Mouse (Mus musculus) stomach, embryonic 14.5 days (tissue): ENCODE measurements at regions not wholly inside any gene's neighbourhood (a gene's known extent, or its start where the extent isn't known, plus 50 kb on each side); places are given as distances from the start of the nearest gene placed in this dataset.

ENCODE experiments used
- ATAC-seq: fragments of 200-750 bp; cut with Nextera tagmentation; 2 replicates; pipeline ENCODE4 v1.8.0; 2017; ENCODE audit warnings: low read depth, moderate TSS enrichment; ENCODE audit not compliant: insufficient number of reproducible peaks, insufficient read depth, low FRiP score
- H3K27ac ChIP-seq: fragments of 300-500 bp; sonication (generic); 2 replicates; pipeline ENCODE4 v1.5.1; 2014; ENCODE audit warnings: mild to moderate bottlenecking, low read length, moderate library complexity, mixed read lengths
- H3K27me3 ChIP-seq: fragments of 300-500 bp; sonication (generic); 2 replicates; pipeline ENCODE4 v1.6.1; 2014; ENCODE audit warnings: low read length, control low read depth, mixed read lengths; ENCODE audit not compliant: control insufficient read depth, insufficient read depth
- H3K36me3 ChIP-seq: fragments of 300-500 bp; sonication (generic); 2 replicates; pipeline ENCODE4 v1.6.1; 2014; ENCODE audit warnings: mild to moderate bottlenecking, control low read depth, low read length, moderate library complexity, mixed read lengths; ENCODE audit not compliant: control insufficient read depth, insufficient read depth
- H3K4me1 ChIP-seq: fragments of 300-500 bp; sonication (generic); 2 replicates; pipeline ENCODE4 v1.6.1; 2014; ENCODE audit warnings: low read length, control low read depth, mixed read lengths; ENCODE audit not compliant: control insufficient read depth, insufficient read depth
- H3K4me2 ChIP-seq: fragments of 300-500 bp; sonication (generic); replicated peaks from 2 replicates; pipeline ENCODE4 v1.6.1; 2014; ENCODE audit warnings: low read depth, low read length, control low read depth
- H3K4me3 ChIP-seq: fragments of 300-500 bp; sonication (generic); 2 replicates; pipeline ENCODE4 v1.5.1; 2014; ENCODE audit warnings: low read depth, low read length, control low read depth
- H3K9ac ChIP-seq: fragments of 300-500 bp; sonication (generic); replicated peaks from 2 replicates; pipeline ENCODE4 v1.6.1; 2014; ENCODE audit warnings: low read depth, mild to moderate bottlenecking, control low read depth, low read length, moderate library complexity, mixed read lengths
- H3K9me3 ChIP-seq: fragments of 300-500 bp; sonication (generic); 2 replicates; pipeline ENCODE4 v1.6.1; 2016; ENCODE audit warnings: low read depth, low read length, control low read depth; ENCODE audit not compliant: control insufficient read depth
- WGBS: fragments of 180-500 bp; shearing (Covaris S2); extraction: QIAGEN DNeasy Blood & Tissue Kit; methylation state at CpG from one replicate; pipeline ENCODE4 v1.1.7; 2014; 5-methylcytosine and 5-hydroxymethylcytosine counted together

- Histone ChIP-seq H3K9me3 (no peaks in the 10 kb centered on the region), H3K4me3 (no peak overlapping the region), H3K36me3 (no peaks in the 10 kb centered on the region), H3K27ac (no peak overlapping the region), H3K27me3 (no peaks in the 10 kb centered on the region), H3K4me2 (no peak overlapping the region), H3K9ac (no peak overlapping the region), H3K4me1 (no peaks in the 10 kb centered on the region)
- no peak for ATAC-seq
- 72% methylated on average over 6 of the region's 6 CpGs for WGBS
These were observed 202.2 kb downstream of the Trim29 start for GRCm38 (mm10) chr9:43512806-43513205.

GRCm38 (mm10) chr9:43514731-43515458 lies 204.2 kb downstream of the Trim29 start:
- no peaks in the 10 kb centered on the region for H3K9me3 ChIP-seq
- H3K9ac ChIP-seq: no peak overlapping the region
- H3K27me3 ChIP-seq: no peaks in the 10 kb centered on the region
- no peak overlapping the region for H3K27ac ChIP-seq
- H3K4me1 ChIP-seq: no peaks in the 10 kb centered on the region
- H3K4me2 ChIP-seq: no peak overlapping the region
- H3K4me3 ChIP-seq: no peak overlapping the region
- WGBS: 75% methylated on average over 16 of the region's 16 CpGs
- ATAC-seq: no peak
- no peaks in the 10 kb centered on the region for H3K36me3 ChIP-seq

- ATAC-seq: no peak
- Histone ChIP-seq H3K4me3 (no peak overlapping the region), H3K4me2 (no peak overlapping the region), H3K27ac (no peak overlapping the region), H3K4me1 (no peaks in the 10 kb centered on the region), H3K27me3 (no peaks in the 10 kb centered on the region), H3K9ac (no peak overlapping the region), H3K9me3 (no peaks in the 10 kb centered on the region), H3K36me3 (no peaks in the 10 kb centered on the region)
- WGBS: 85% methylated on average over 3 of the region's 3 CpGs
These were observed 210.3 kb downstream of the Trim29 start for GRCm38 (mm10) chr9:43520931-43521330.

- WGBS: 65% methylated on average over 4 of the region's 4 CpGs
- H3K27ac ChIP-seq: no peak overlapping the region
- H3K4me1 ChIP-seq: no peaks in the 10 kb centered on the region
- no peak overlapping the region for H3K4me3 ChIP-seq
- no peak overlapping the region for H3K4me2 ChIP-seq
- H3K9me3 ChIP-seq: no peaks in the 10 kb centered on the region
- no peaks in the 10 kb centered on the region for H3K36me3 ChIP-seq
- H3K9ac ChIP-seq: no peak overlapping the region
- H3K27me3 ChIP-seq: no peaks in the 10 kb centered on the region
- no peak for ATAC-seq
These were observed 214.4 kb downstream of the Trim29 start for GRCm38 (mm10) chr9:43524947-43525565.

GRCm38 (mm10) chr9:43532187-43532586 lies 211.6 kb upstream of the Nectin1 start:
- Histone ChIP-seq H3K4me3 (no peak overlapping the region), H3K27ac (no peak overlapping the region), H3K4me1 (no peaks in the 10 kb centered on the region), H3K9me3 (no peaks in the 10 kb centered on the region), H3K4me2 (no peak overlapping the region), H3K27me3 (no peaks in the 10 kb centered on the region), H3K9ac (no peak overlapping the region), H3K36me3 (no peaks in the 10 kb centered on the region)
- ATAC-seq: no peak
- 67% methylated on average over 2 of the region's 2 CpGs for WGBS

- no peaks in the 10 kb centered on the region for H3K9me3 ChIP-seq
- 83% methylated on average over 7 of the region's 7 CpGs for WGBS
- no peak overlapping the region for H3K27ac ChIP-seq
- no peaks in the 10 kb centered on the region for H3K36me3 ChIP-seq
- H3K9ac ChIP-seq: no peak overlapping the region
- no peak overlapping the region for H3K4me3 ChIP-seq
- H3K4me1 ChIP-seq: no peaks in the 10 kb centered on the region
- H3K27me3 ChIP-seq: no peaks in the 10 kb centered on the region
- no peak for ATAC-seq
- no peak overlapping the region for H3K4me2 ChIP-seq
These were observed 207.8 kb upstream of the Nectin1 start for GRCm38 (mm10) chr9:43535967-43536366.

- H3K27ac ChIP-seq: no peak overlapping the region
- H3K27me3 ChIP-seq: no peaks in the 10 kb centered on the region
- no peaks in the 10 kb centered on the region for H3K36me3 ChIP-seq
- H3K4me3 ChIP-seq: no peak overlapping the region
- H3K9me3 ChIP-seq: no peaks in the 10 kb centered on the region
- 87% methylated on average over 11 of the region's 11 CpGs for WGBS
- H3K9ac ChIP-seq: no peak overlapping the region
- H3K4me2 ChIP-seq: no peak overlapping the region
- no peak for ATAC-seq
- no peaks in the 10 kb centered on the region for H3K4me1 ChIP-seq
These were observed 206.7 kb upstream of the Nectin1 start for GRCm38 (mm10) chr9:43537121-43537520.

GRCm38 (mm10) chr9:43540131-43540530 lies 203.7 kb upstream of the Nectin1 start:
- H3K4me1 ChIP-seq: no peaks in the 10 kb centered on the region
- H3K4me3 ChIP-seq: no peak overlapping the region
- H3K27ac ChIP-seq: no peak overlapping the region
- no peak for ATAC-seq
- no peak overlapping the region for H3K9ac ChIP-seq
- H3K4me2 ChIP-seq: no peak overlapping the region
- 77% methylated on average over 3 of the region's 3 CpGs for WGBS
- H3K9me3 ChIP-seq: no peaks in the 10 kb centered on the region
- no peaks in the 10 kb centered on the region for H3K27me3 ChIP-seq
- no peaks in the 10 kb centered on the region for H3K36me3 ChIP-seq

- Histone ChIP-seq H3K9me3 (no peaks in the 10 kb centered on the region), H3K4me2 (no peak overlapping the region), H3K27me3 (no peaks in the 10 kb centered on the region), H3K9ac (no peak overlapping the region), H3K4me1 (no peaks in the 10 kb centered on the region), H3K27ac (no peak overlapping the region), H3K36me3 (no peaks in the 10 kb centered on the region), H3K4me3 (no peak overlapping the region)
- no peak for ATAC-seq
- WGBS: 83% methylated on average over 8 of the region's 8 CpGs
These were observed 202.6 kb upstream of the Nectin1 start for GRCm38 (mm10) chr9:43541234-43541633.
